Mouse (Mus musculus) forebrain, postnatal 0 days (tissue): Measurements from ENCODE around the gene Lilr4b. TPM values are rescaled to one million over a fixed set of nuclear protein-coding genes. Genes with fewer than 3 reads are reported as not detected.

Experiments used
- ATAC-seq: fragments of 200-750 bp; cut with Nextera tagmentation; 2 replicates; pipeline ENCODE4 v1.8.0; 2017; ENCODE audit warnings: mild to moderate bottlenecking, moderate library complexity
- DNase-seq: peaks from one replicate; pipeline ENCODE4 v3.0.0-alpha.2; 2015
- H3K27ac ChIP-seq: fragments of 300-500 bp; sonication (generic); 2 replicates; pipeline ENCODE4 v1.5.1; 2014; ENCODE audit warnings: low read depth, mild to moderate bottlenecking, antibody characterized with exemption, low read length, moderate library complexity, mixed read lengths
- H3K27me3 ChIP-seq: fragments of 300-500 bp; sonication (generic); 2 replicates; pipeline ENCODE4 v1.6.1; 2014; ENCODE audit warnings: mild to moderate bottlenecking, low read length, mixed read lengths; ENCODE audit not compliant: insufficient read depth
- H3K36me3 ChIP-seq: fragments of 300-500 bp; sonication (generic); 2 replicates; pipeline ENCODE4 v1.6.1; 2014; ENCODE audit warnings: mild to moderate bottlenecking, moderate library complexity; ENCODE audit not compliant: insufficient read depth
- H3K4me1 ChIP-seq: fragments of 300-500 bp; sonication (generic); 2 replicates; pipeline ENCODE4 v1.6.1; 2014; ENCODE audit warnings: antibody characterized with exemption; ENCODE audit not compliant: insufficient read depth
- H3K4me2 ChIP-seq: fragments of 300-500 bp; sonication (generic); 2 replicates; pipeline ENCODE4 v1.6.1; 2014; ENCODE audit warnings: low read depth, mild to moderate bottlenecking, moderate library complexity
- H3K4me3 ChIP-seq: fragments of 300-500 bp; sonication (generic); 2 replicates; pipeline ENCODE4 v1.5.1; 2014; ENCODE audit warnings: low read depth, low read length, mixed read lengths
- H3K9ac ChIP-seq: fragments of 300-500 bp; sonication (generic); 2 replicates; pipeline ENCODE4 v1.6.1; 2014; ENCODE audit warnings: mild to moderate bottlenecking
- H3K9me3 ChIP-seq: fragments of 300-500 bp; sonication (generic); 2 replicates; pipeline ENCODE4 v1.6.1; 2016; ENCODE audit warnings: low read length
- CTCF ChIP-seq: sonication (generic); IDR thresholded peaks from 2 replicates; pipeline ENCODE4 v1.5.1; 2016; ENCODE audit warnings: antibody characterized with exemption, control low read depth, low read depth
- WGBS: fragments of 180-500 bp; shearing (Covaris S2); extraction: QIAGEN DNeasy Blood & Tissue Kit; methylation state at CpG from one replicate; pipeline ENCODE4 v1.1.7; 2014; 5-methylcytosine and 5-hydroxymethylcytosine counted together
- polyA plus RNA-seq: library from polyadenylated mRNA; unstranded; fragments of >200 nt; fragmentation: Nextera tagmentation; extraction: Ambion mirVana; gene quantifications from 2 replicates; pipeline ENCODE4 v1.2.1, GENCODE M21; 2015
- total RNA-seq: library from RNA; depleted of rRNA; stranded (reverse); fragments of >200 nt; gene quantifications from 2 replicates; pipeline ENCODE4 v1.2.3, GENCODE M21; 2014; rRNA removed

Lilr4b gene
- total and polyA plus RNA-seq, 2 experiments from 2014 or later = 0.30 TPM; not detected in 1

- H3K4me1 ChIP-seq = no peaks in the 10 kb centered on the region
- TF ChIP-seq CTCF = no peak
- no peak overlapping the region for H3K4me2 ChIP-seq
- no peak for DNase-seq
- 81% methylated on average over 8 of the region's 8 CpGs for WGBS
- H3K4me3 ChIP-seq = no peak overlapping the region
- H3K27me3 ChIP-seq = no peaks in the 10 kb centered on the region
- H3K9ac ChIP-seq = no peak overlapping the region
- H3K9me3 ChIP-seq = no peaks in the 10 kb centered on the region
- H3K36me3 ChIP-seq = no peaks in the 10 kb centered on the region
- no peak for ATAC-seq
- H3K27ac ChIP-seq = no peak overlapping the region
These were observed 48.5 kb downstream of the Lilr4b start for GRCm38 (mm10) chr10:51528840-51529434.

GRCm38 (mm10) chr10:51529497-51529896 is 49.1 kb downstream of the Lilr4b start:
- DNase-seq (no peak), ATAC-seq (no peak)
- no peaks in the 10 kb centered on the region for H3K4me1 ChIP-seq
- 75% methylated on average over 3 of the region's 3 CpGs for WGBS
- H3K27ac ChIP-seq = no peak overlapping the region
- H3K9me3 ChIP-seq = no peaks in the 10 kb centered on the region
- H3K36me3 ChIP-seq = no peaks in the 10 kb centered on the region
- H3K27me3 ChIP-seq = no peaks in the 10 kb centered on the region
- H3K4me2 ChIP-seq = no peak overlapping the region
- no peak overlapping the region for H3K9ac ChIP-seq
- H3K4me3 ChIP-seq = no peak overlapping the region
- TF ChIP-seq CTCF = no peak

GRCm38 (mm10) chr10:51530813-51531212 is 50.4 kb downstream of the Lilr4b start:
- WGBS = 86% methylated on average over 7 of the region's 7 CpGs
- Histone ChIP-seq H3K9me3 (no peaks in the 10 kb centered on the region), H3K27ac (no peak overlapping the region), H3K27me3 (no peaks in the 10 kb centered on the region), H3K4me3 (no peak overlapping the region), H3K36me3 (no peaks in the 10 kb centered on the region), H3K9ac (no peak overlapping the region), H3K4me2 (no peak overlapping the region), H3K4me1 (no peaks in the 10 kb centered on the region)
- TF ChIP-seq CTCF = no peak
- ATAC-seq (no peak), DNase-seq (no peak)

Other genes starting within 250 kb of the Lilr4b start
- 0.15 and 0.38 TPM in 2 replicates for gene Gm49339, start within 50 bp of the Lilr4b start, total RNA-seq
- gene Gm49339, start within 50 bp of the Lilr4b start, polyA plus RNA-seq = 0.10 and 0.78 TPM in 2 replicates
- gene Lilrb4a, start 10.3 kb downstream of the Lilr4b start, total RNA-seq = 0.23 and 0.90 TPM in 2 replicates
- 0.98 and 1.5 TPM in 2 replicates for gene Lilrb4a, start 10.3 kb downstream of the Lilr4b start, polyA plus RNA-seq
- gene Fam162b, start 109.9 kb downstream of the Lilr4b start, total RNA-seq = 2.0 TPM in 1 of 2 replicates, not detected in the other
- 1.9 and 3.0 TPM in 2 replicates for gene Fam162b, start 109.9 kb downstream of the Lilr4b start, polyA plus RNA-seq
- gene Gprc6a, start 150.8 kb downstream of the Lilr4b start, total RNA-seq = 0.23 TPM in 1 of 2 replicates, not detected in the other
- 0.05 and 0.09 TPM in 2 replicates for gene Gprc6a, start 150.8 kb downstream of the Lilr4b start, polyA plus RNA-seq
- gene Rfx6, start 197.1 kb downstream of the Lilr4b start, total RNA-seq = 0.15 and 0.19 TPM in 2 replicates
- not detected in 2 replicates for gene Rfx6, start 197.1 kb downstream of the Lilr4b start, polyA plus RNA-seq